Comparison of ENCODE assay signal across 10 mouse cellular contexts in the genomic region with DNA sequence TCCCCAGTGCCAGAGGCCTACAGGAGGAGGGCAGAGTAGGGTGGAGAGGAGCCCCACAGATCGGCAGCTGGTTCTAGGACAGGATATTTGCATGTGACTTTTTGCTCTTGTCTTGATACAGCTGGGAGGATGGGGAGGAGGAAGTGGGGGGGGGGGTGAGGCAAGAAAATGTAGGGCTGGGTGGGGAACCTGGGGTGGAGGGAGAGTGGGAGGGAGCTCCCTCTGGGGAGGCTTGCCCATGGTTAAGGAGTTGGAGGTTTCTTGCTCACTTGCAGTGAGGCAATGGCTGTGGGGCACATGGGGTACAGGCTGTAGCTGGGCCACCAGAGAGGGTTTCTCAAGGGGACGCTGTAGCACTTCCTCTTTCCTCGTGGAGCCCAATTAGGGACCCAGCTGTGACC. TPM values are rescaled to one million over a fixed set of nuclear protein-coding genes. Genes with fewer than 3 reads are reported as not detected.
DNase-seq lines count a peak whose midpoint lies in the region; ATAC-seq and TF ChIP-seq lines count a peak whose summit lies in the region.
"Had no signal": no experiment of that assay in that cellular context is flagged by ENCODE, and none has a peak within 500 bp of the region (broad histone marks: within the 10 kb centered on the region; RNA-seq: fewer than 3 reads in every experiment).

No protein-coding gene starts in this region.

- peak overlapping the region; percentile 81; the same call in 1 of the 2 replicates for H3K4me2 ChIP-seq in heart, postnatal 0 days (ENCODE audit: low read depth, low read length)
- peak overlapping the region; percentile 85 for H3K4me2 ChIP-seq in liver, embryonic 14.5 days (ENCODE audit: low read depth)

- no peak overlapping the region for H3K4me3 ChIP-seq in heart, postnatal 0 days (ENCODE audit: low read depth, low read length)
- no peak overlapping the region for H3K4me3 ChIP-seq in heart, embryonic 10.5 days
- peak overlapping the region; percentile 22 to 79 for H3K4me3 ChIP-seq in liver, embryonic 14.5 days (ENCODE audit: insufficient read depth in 1 of 2, low read depth in 2 of 2, low read length in 2 of 2)
- H3K4me3 ChIP-seq: neural tube, embryonic 12.5 days had no signal

- TF ChIP-seq CTCF in heart, postnatal 0 days (IDR thresholded peaks at IDR 0.05; ENCODE audit: low read depth): no peak
- no peak for TF ChIP-seq CTCF in liver, embryonic 14.5 days (IDR thresholded peaks at IDR 0.05; ENCODE audit: low read depth)

- H3K27me3 ChIP-seq in heart, postnatal 0 days (ENCODE audit: control insufficient read depth, insufficient read depth, low read length): no peaks in the 10 kb centered on the region
- H3K27me3 ChIP-seq in heart, embryonic 10.5 days (ENCODE audit: insufficient read depth, poor library complexity, severe bottlenecking): no peaks in the 10 kb centered on the region
- H3K27me3 ChIP-seq in liver, embryonic 14.5 days (ENCODE audit: control insufficient read depth, insufficient read depth, low read length): no peaks in the 10 kb centered on the region
- H3K27me3 ChIP-seq: neural tube, embryonic 12.5 days had no signal

- no peak for TF ChIP-seq EP300 in heart, postnatal 0 days (IDR thresholded peaks at IDR 0.05; ENCODE audit: low read depth)
- TF ChIP-seq EP300 in liver, embryonic 14.5 days (IDR thresholded peaks at IDR 0.05; ENCODE audit: low read depth): no peak

- H3K9me3 ChIP-seq in heart, postnatal 0 days (replicated peaks; ENCODE audit: control insufficient read depth, low read length): no peaks in the 10 kb centered on the region
- H3K9me3 ChIP-seq in heart, embryonic 10.5 days: no peaks in the 10 kb centered on the region
- H3K9me3 ChIP-seq in liver, embryonic 14.5 days (ENCODE audit: control insufficient read depth, low read length): no peaks in the 10 kb centered on the region
- H3K9me3 ChIP-seq: neural tube, embryonic 12.5 days had no signal

- no peak overlapping the region for H3K9ac ChIP-seq in heart, postnatal 0 days (replicated peaks; ENCODE audit: low read depth, low read length)
- H3K9ac ChIP-seq in liver, embryonic 14.5 days (replicated peaks): peak overlapping the region; percentile 96

- DNase-seq in heart, postnatal 0 days (ENCODE audit: low spot score): no peak
- DNase-seq in heart, embryonic 10.5 days (ENCODE audit: low spot score): no peak
- peak; percentile 62 for DNase-seq in T-cell, adult 2 months (ENCODE audit: low spot score)
- DNase-seq in liver, embryonic 14.5 days (ENCODE audit: low read depth in 3 of 3, low spot score in 3 of 3): no peak
- peak; percentile 85 to 86 for DNase-seq in spleen, postnatal 36 days (ENCODE audit: low spot score in 2 of 2)
- DNase-seq in retina, embryonic 14.5 days (ENCODE audit: low spot score): no peak
- DNase-seq in cerebellum, adult 9-10 months: no peak
- no peak for DNase-seq in layer of hippocampus, adult 9-11 months

- H3K27ac ChIP-seq in heart, postnatal 0 days (ENCODE audit: low read depth): no peak overlapping the region; the same call in 1 of the 2 replicates
- no peak overlapping the region for H3K27ac ChIP-seq in heart, embryonic 10.5 days
- H3K27ac ChIP-seq in liver, embryonic 14.5 days: peak overlapping the region; percentile 90
- H3K27ac ChIP-seq: neural tube, embryonic 12.5 days had no signal

- peaks cover 57% of the 10 kb centered on the region for H3K4me1 ChIP-seq in heart, postnatal 0 days (ENCODE audit: control insufficient read depth, insufficient read depth)
- peaks cover 29% of the 10 kb centered on the region for H3K4me1 ChIP-seq in heart, embryonic 10.5 days
- peaks cover 25 to 43% of the 10 kb centered on the region in 2 experiments for H3K4me1 ChIP-seq in liver, embryonic 14.5 days (replicated peaks; ENCODE audit: control insufficient read depth in 2 of 2, insufficient read depth in 2 of 2, low read length in 1 of 2)

- H3K36me3 ChIP-seq in heart, postnatal 0 days (replicated peaks; ENCODE audit: control insufficient read depth, insufficient read depth, low read length): peaks cover 25% of the 10 kb centered on the region
- H3K36me3 ChIP-seq in heart, embryonic 10.5 days: peaks cover 37% of the 10 kb centered on the region
- H3K36me3 ChIP-seq in liver, embryonic 14.5 days (replicated peaks; ENCODE audit: control insufficient read depth, insufficient read depth, low read depth): peaks cover 29% of the 10 kb centered on the region

- ATAC-seq in heart, postnatal 0 days (ENCODE audit: insufficient read depth, low read depth): no peak
- ATAC-seq in liver, embryonic 14.5 days (ENCODE audit: insufficient read depth): no peak

- WGBS in heart, postnatal 0 days: 38% methylated on average over 3 of the region's 3 CpGs
- 58% methylated on average over 3 of the region's 3 CpGs for WGBS in heart, embryonic 10.5 days
- WGBS in liver, embryonic 14.5 days (ENCODE audit: insufficient replicate concordance): 0% methylated on average over 3 of the region's 3 CpGs

RNA-seq across cellular contexts. Expression of a gene that starts 2.7 kb away (rescaled TPM):
- 27.2 and 44.4 TPM in 2 replicates for total RNA-seq in heart, postnatal 0 days (2014; rRNA removed; ENCODE audit: low replicate concordance)
- polyA plus RNA-seq in heart, postnatal 0 days (2015; fragmentation: Nextera tagmentation; extraction: Ambion mirVana): 10.7 TPM in 2 replicates
- polyA plus RNA-seq in heart, embryonic 10.5 days (2016; fragmentation: Nextera tagmentation; extraction: Ambion mirVana): 29.5 and 44.2 TPM in 2 replicates
- polyA plus RNA-seq in liver, embryonic 14.5 days (2012; rRNA removed): 21.0 and 26.1 TPM in 2 replicates
- 22.6 and 25.7 TPM in 2 replicates for polyA plus RNA-seq in liver, embryonic 14.5 days (2014; fragmentation: Nextera tagmentation; extraction: Ambion mirVana)

RNA-seq across cellular contexts. Expression of a gene that starts 16.5 kb away (rescaled TPM):
- total RNA-seq in heart, postnatal 0 days (2014; rRNA removed; ENCODE audit: low replicate concordance): 3.6 and 8.2 TPM in 2 replicates
- 0.08 TPM in 1 of 2 replicates, not detected in the other for polyA plus RNA-seq in heart, postnatal 0 days (2015; fragmentation: Nextera tagmentation; extraction: Ambion mirVana)
- 0.17 and 0.21 TPM in 2 replicates for polyA plus RNA-seq in heart, embryonic 10.5 days (2016; fragmentation: Nextera tagmentation; extraction: Ambion mirVana)
- polyA plus RNA-seq in liver, embryonic 14.5 days (2012; rRNA removed): 0.32 and 0.62 TPM in 2 replicates
- 0.14 TPM in 1 of 2 replicates, not detected in the other for polyA plus RNA-seq in liver, embryonic 14.5 days (2014; fragmentation: Nextera tagmentation; extraction: Ambion mirVana)

RNA-seq across cellular contexts. Expression of a gene that starts 20.9 kb away (rescaled TPM):
- 0.12 TPM in 1 of 2 replicates, not detected in the other for total RNA-seq in heart, postnatal 0 days (2014; rRNA removed; ENCODE audit: low replicate concordance)
- not detected in 2 replicates for polyA plus RNA-seq in heart, postnatal 0 days (2015; fragmentation: Nextera tagmentation; extraction: Ambion mirVana)
- polyA plus RNA-seq in heart, embryonic 10.5 days (2016; fragmentation: Nextera tagmentation; extraction: Ambion mirVana): 0.21 and 8.5 TPM in 2 replicates
- polyA plus RNA-seq in liver, embryonic 14.5 days (2012; rRNA removed): 53.4 and 68.7 TPM in 2 replicates
- 72.0 and 82.0 TPM in 2 replicates for polyA plus RNA-seq in liver, embryonic 14.5 days (2014; fragmentation: Nextera tagmentation; extraction: Ambion mirVana)
- polyA plus RNA-seq: neural tube, embryonic 12.5 days had no signal

RNA-seq across cellular contexts. Expression of a gene that starts 32.5 kb away (rescaled TPM):
- total RNA-seq in heart, postnatal 0 days (2014; rRNA removed; ENCODE audit: low replicate concordance): not detected in 2 replicates
- not detected in 2 replicates for polyA plus RNA-seq in heart, postnatal 0 days (2015; fragmentation: Nextera tagmentation; extraction: Ambion mirVana)
- not detected in 2 replicates for polyA plus RNA-seq in heart, embryonic 10.5 days (2016; fragmentation: Nextera tagmentation; extraction: Ambion mirVana)
- polyA plus RNA-seq in liver, embryonic 14.5 days (2012; rRNA removed): not detected in 2 replicates
- polyA plus RNA-seq in liver, embryonic 14.5 days (2014; fragmentation: Nextera tagmentation; extraction: Ambion mirVana): not detected in 2 replicates
- polyA plus RNA-seq: large intestine, adult 2 months; neural tube, embryonic 12.5 days had no signal

RNA-seq across cellular contexts. Expression of a gene that starts 40.4 kb away (rescaled TPM):
- 38.5 and 46.0 TPM in 2 replicates for total RNA-seq in heart, postnatal 0 days (2014; rRNA removed; ENCODE audit: low replicate concordance)
- 30.2 and 30.9 TPM in 2 replicates for polyA plus RNA-seq in heart, postnatal 0 days (2015; fragmentation: Nextera tagmentation; extraction: Ambion mirVana)
- 101 and 166 TPM in 2 replicates for polyA plus RNA-seq in heart, embryonic 10.5 days (2016; fragmentation: Nextera tagmentation; extraction: Ambion mirVana)
- 5.1 and 5.3 TPM in 2 replicates for polyA plus RNA-seq in liver, embryonic 14.5 days (2012; rRNA removed)
- polyA plus RNA-seq in liver, embryonic 14.5 days (2014; fragmentation: Nextera tagmentation; extraction: Ambion mirVana): 3.7 and 4.1 TPM in 2 replicates

Comparison
In these comparisons a context has a peak if more than half of its experiments do, and no peak if none do; other contexts are left out.
1. DNase-seq: peak in T-cell, adult 2 months (single experiment) and spleen, postnatal 36 days (2 of 2); none in heart, postnatal 0 days (single experiment), heart, embryonic 10.5 days (single experiment), liver, embryonic 14.5 days (0 of 3), retina, embryonic 14.5 days (single experiment), cerebellum, adult 9-10 months (single experiment) and layer of hippocampus, adult 9-11 months (single experiment).
2. H3K4me3 ChIP-seq: peak in liver, embryonic 14.5 days (2 of 2); none in heart, postnatal 0 days (single experiment) and heart, embryonic 10.5 days (single experiment).